Mouse (Mus musculus) heart, embryonic 11.5 days (tissue): ENCODE results near the gene Chrm3. TPM values are rescaled to one million over a fixed set of nuclear protein-coding genes. Genes with fewer than 3 reads are reported as not detected.

Source experiments
- ATAC-seq: fragments of 200-750 bp; cut with Nextera tagmentation; replicated peaks from 2 replicates; pipeline ENCODE4 v1.8.0; 2017; ENCODE audit warnings: moderate library complexity; ENCODE audit not compliant: insufficient number of reproducible peaks, low FRiP score, low TSS enrichment
- H3K27ac ChIP-seq: fragments of 300-500 bp; sonication (generic); 2 replicates; pipeline ENCODE4 v1.5.1; 2014; ENCODE audit warnings: mild to moderate bottlenecking, low read depth, low read length
- H3K27me3 ChIP-seq: fragments of 300-500 bp; sonication (generic); 2 replicates; pipeline ENCODE4 v1.6.1; 2014; ENCODE audit warnings: mild to moderate bottlenecking, low read length, mixed read lengths; ENCODE audit not compliant: control insufficient read depth, insufficient read depth
- H3K36me3 ChIP-seq: fragments of 300-500 bp; sonication (generic); 2 replicates; pipeline ENCODE4 v1.6.1; 2014; ENCODE audit warnings: mild to moderate bottlenecking, low read length, moderate library complexity, mixed read lengths; ENCODE audit not compliant: control insufficient read depth, insufficient read depth
- H3K4me1 ChIP-seq: fragments of 300-500 bp; sonication (generic); 2 replicates; pipeline ENCODE4 v1.6.1; 2014; ENCODE audit warnings: low read length; ENCODE audit not compliant: control insufficient read depth, insufficient read depth
- H3K4me2 ChIP-seq: fragments of 300-500 bp; sonication (generic); 2 replicates; pipeline ENCODE4 v1.6.1; 2014; ENCODE audit warnings: mild to moderate bottlenecking, moderate library complexity
- H3K4me3 ChIP-seq: fragments of 300-500 bp; sonication (generic); 2 replicates; pipeline ENCODE4 v1.5.1; 2014; ENCODE audit warnings: low read depth, low read length
- H3K9ac ChIP-seq: fragments of 300-500 bp; sonication (generic); 2 replicates; pipeline ENCODE4 v1.6.1; 2014; ENCODE audit warnings: mild to moderate bottlenecking, low read depth, low read length, moderate library complexity
- H3K9me3 ChIP-seq: fragments of 300-500 bp; sonication (generic); replicated peaks from 2 replicates; pipeline ENCODE4 v1.6.1; 2016; ENCODE audit warnings: low read length; ENCODE audit not compliant: control insufficient read depth
- WGBS: fragments of 180-500 bp; shearing (Covaris S2); extraction: QIAGEN DNeasy Blood & Tissue Kit; methylation state at CpG from one replicate; pipeline ENCODE4 v1.1.7; 2014; ENCODE audit not compliant: insufficient replicate concordance; 5-methylcytosine and 5-hydroxymethylcytosine counted together
- polyA plus RNA-seq: library from polyadenylated mRNA; unstranded; fragments of >200 nt; fragmentation: Nextera tagmentation; extraction: Ambion mirVana; gene quantifications from 2 replicates; pipeline ENCODE4 v1.2.1, GENCODE M21; 2014

The Chrm3 gene
- polyA plus RNA-seq, 1 experiment from 2014 or later, result 0.19 TPM

GRCm38 (mm10) chr13:10081896-10082426 is 278.7 kb downstream of the Chrm3 start:
- no peak for ATAC-seq
- 73% methylated on average over 6 of the region's 6 CpGs for WGBS
- no peaks in the 10 kb centered on the region for H3K36me3 ChIP-seq

DNA sequence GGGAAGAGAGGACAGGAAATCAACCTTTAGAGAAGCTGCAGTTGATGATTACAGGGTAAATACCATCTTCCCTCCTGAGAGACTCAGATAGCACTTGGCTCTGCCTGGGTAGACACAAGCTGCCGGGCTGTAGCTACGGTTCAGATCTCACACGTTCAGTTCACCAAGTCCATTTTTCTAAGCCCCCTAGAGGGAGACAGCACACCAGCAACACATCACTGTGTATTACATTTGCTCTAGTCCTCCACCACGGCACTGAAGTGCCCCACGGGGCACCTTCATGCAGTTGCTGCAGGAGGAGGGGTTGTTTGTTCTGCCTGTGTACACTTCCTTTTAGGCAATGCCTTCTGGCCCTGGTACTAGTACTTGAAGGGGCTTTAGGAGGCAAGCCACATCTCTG is 289.5 kb downstream of the Chrm3 start:
- Histone ChIP-seq H3K4me3 (no peak overlapping the region), H3K36me3 (no peaks in the 10 kb centered on the region), H3K27me3 (no peaks in the 10 kb centered on the region), H3K4me1 (no peaks in the 10 kb centered on the region), H3K4me2 (no peak overlapping the region), H3K9me3 (no peaks in the 10 kb centered on the region), H3K27ac (no peak overlapping the region), H3K9ac (no peak overlapping the region)
- no peak for ATAC-seq
- WGBS, result 35% methylated on average over 5 of the region's 5 CpGs

More at GRCm38 (mm10) chr13:10081896-10082426, 278.7 kb downstream of the Chrm3 start:
- Histone ChIP-seq H3K4me1 (no peaks in the 10 kb centered on the region; the same call in 1 of the 2 replicates), H3K9ac (no peak overlapping the region), H3K27ac (no peak overlapping the region), H3K4me2 (no peak overlapping the region), H3K27me3 (no peaks in the 10 kb centered on the region), H3K9me3 (no peaks in the 10 kb centered on the region), H3K4me3 (no peak overlapping the region)

DNA sequence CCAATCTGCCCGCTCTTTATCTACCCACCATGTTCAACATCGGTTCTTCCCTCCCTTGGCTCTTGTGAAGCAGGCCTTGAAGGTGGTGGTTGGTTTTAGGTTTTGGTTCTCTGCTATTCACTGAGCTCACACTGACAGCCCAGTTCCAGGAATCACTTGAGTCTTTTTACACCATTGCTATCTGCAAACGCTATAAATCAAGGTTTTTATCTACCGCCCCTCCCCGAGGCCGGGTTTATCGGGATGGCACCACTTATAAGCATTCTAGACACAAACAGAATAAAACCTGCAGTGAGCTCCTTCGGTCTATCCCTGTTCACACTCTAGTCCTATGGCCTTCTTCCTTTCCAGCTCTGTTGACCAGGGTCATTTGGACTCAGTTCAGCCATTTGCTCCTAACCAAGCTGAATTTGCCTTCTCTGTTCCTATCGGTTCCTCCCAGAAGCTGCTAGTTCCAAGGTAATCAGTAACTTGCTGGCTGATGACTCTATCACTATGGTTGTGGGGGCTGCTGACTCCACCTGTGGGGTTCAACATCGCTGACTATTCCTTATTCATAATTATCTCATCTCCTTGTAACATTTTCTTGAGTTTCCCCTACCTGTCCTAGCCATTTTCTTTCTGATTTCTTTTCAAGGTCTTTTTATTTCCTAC is 291.6 kb downstream of the Chrm3 start:
- Histone ChIP-seq H3K4me2 (no peak overlapping the region), H3K27me3 (no peaks in the 10 kb centered on the region), H3K9me3 (no peaks in the 10 kb centered on the region), H3K4me1 (no peaks in the 10 kb centered on the region), H3K9ac (no peak overlapping the region), H3K27ac (no peak overlapping the region), H3K4me3 (no peak overlapping the region), H3K36me3 (no peaks in the 10 kb centered on the region)
- no peak for ATAC-seq
- WGBS, result 81% methylated on average over 10 of the region's 10 CpGs

DNA sequence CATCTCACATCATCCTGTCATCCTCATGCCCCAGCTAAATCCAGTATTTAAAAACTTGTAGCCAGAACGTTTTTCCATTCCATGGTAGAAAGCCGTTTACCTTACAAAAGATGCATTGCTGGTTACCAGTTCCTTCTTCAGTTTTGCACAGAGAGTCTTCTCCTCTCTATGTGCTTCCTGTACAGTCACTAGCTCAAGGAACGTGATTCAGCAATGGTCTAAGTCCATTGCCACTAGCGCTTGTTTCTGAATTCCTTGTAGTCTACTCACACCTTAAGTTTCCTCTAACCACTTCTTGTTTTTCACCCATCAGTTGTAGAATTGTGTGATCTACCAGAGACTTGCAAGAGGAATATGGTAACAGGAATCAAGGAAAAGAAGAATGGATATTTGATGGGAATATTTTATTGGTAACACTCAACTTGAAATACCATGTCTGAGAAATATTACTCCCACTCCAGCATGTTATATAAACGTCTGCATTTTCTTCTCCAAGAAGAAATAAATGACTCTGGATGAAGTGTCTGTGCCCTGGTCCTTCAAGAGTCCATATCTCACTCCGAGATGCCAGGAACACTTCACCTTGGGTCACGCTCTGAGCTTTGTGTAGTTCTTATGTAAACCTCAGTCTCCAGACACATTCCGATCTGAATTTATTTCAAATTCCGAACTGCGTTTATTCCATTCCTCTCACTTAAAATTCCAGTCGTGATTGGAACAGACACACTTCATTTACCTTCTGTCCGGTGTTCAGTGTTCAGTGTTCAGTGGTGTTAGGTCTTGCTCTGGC is 293.6 kb downstream of the Chrm3 start:
- 75% methylated on average over 12 of the region's 12 CpGs for WGBS
- Histone ChIP-seq H3K4me2 (no peak overlapping the region), H3K4me3 (no peak overlapping the region), H3K27ac (no peak overlapping the region), H3K36me3 (no peaks in the 10 kb centered on the region), H3K9ac (no peak overlapping the region), H3K27me3 (no peaks in the 10 kb centered on the region), H3K9me3 (no peaks in the 10 kb centered on the region), H3K4me1 (no peaks in the 10 kb centered on the region)
- no peak for ATAC-seq

GRCm38 (mm10) chr13:10065776-10066175 is 294.9 kb downstream of the Chrm3 start:
- Histone ChIP-seq H3K4me3 (no peak overlapping the region), H3K27ac (no peak overlapping the region), H3K9me3 (no peaks in the 10 kb centered on the region), H3K36me3 (no peaks in the 10 kb centered on the region), H3K4me2 (no peak overlapping the region), H3K9ac (no peak overlapping the region), H3K27me3 (no peaks in the 10 kb centered on the region), H3K4me1 (no peaks in the 10 kb centered on the region)
- WGBS, result 63% methylated on average over 2 of the region's 2 CpGs
- ATAC-seq, result no peak

DNA sequence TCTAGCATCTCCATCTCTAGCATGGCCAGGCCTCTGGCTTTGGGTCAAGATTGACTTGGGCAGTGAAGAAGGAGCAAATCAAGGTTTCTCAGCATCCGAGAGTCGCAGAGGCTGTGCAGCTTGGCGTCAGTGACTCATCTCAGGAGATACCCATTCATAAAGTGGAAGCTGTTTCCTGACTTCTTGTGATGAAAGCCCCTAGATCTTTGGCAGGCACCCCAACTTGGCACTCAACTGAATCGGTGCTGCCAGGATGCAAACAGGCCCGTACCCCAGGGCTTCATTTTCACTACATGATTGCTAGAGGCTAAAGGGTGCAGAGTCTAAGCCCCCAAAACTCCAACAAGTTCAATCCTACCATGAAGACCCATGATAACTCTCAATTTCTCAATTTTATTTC is 298.0 kb downstream of the Chrm3 start:
- Histone ChIP-seq H3K4me1 (no peaks in the 10 kb centered on the region), H3K36me3 (no peaks in the 10 kb centered on the region), H3K9ac (no peak overlapping the region), H3K27ac (no peak overlapping the region), H3K4me3 (no peak overlapping the region), H3K27me3 (no peaks in the 10 kb centered on the region), H3K4me2 (no peak overlapping the region), H3K9me3 (no peaks in the 10 kb centered on the region)
- 74% methylated on average over 5 of the region's 5 CpGs for WGBS
- no peak for ATAC-seq

DNA sequence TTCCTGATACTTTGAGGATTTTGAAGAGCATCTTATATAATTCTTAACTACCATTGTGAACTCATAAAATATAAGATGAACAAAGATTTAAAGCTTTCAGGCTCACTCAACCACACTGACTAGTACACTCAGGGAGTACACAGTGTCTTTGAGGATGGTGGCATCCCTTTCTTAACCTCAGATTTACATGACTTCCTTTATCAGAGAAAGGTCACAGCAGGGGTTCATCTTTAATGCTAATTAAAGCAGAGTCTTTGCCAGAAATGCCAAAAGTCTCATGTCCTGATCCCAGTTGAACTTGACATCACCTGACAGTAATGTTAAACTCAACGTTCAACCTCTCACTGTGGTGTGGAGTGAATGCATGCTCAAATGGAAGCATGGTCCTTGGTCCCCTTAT is 301.7 kb downstream of the Chrm3 start:
- no peak overlapping the region for H3K9ac ChIP-seq
- no peaks in the 10 kb centered on the region for H3K27me3 ChIP-seq
- no peak for ATAC-seq
- 55% methylated on average over 1 of the region's 1 CpGs for WGBS
- H3K4me1 ChIP-seq, result no peaks in the 10 kb centered on the region
- no peak overlapping the region for H3K4me2 ChIP-seq
- no peak overlapping the region for H3K27ac ChIP-seq
- H3K36me3 ChIP-seq, result no peaks in the 10 kb centered on the region
- no peak overlapping the region for H3K4me3 ChIP-seq
- H3K9me3 ChIP-seq, result no peaks in the 10 kb centered on the region

DNA sequence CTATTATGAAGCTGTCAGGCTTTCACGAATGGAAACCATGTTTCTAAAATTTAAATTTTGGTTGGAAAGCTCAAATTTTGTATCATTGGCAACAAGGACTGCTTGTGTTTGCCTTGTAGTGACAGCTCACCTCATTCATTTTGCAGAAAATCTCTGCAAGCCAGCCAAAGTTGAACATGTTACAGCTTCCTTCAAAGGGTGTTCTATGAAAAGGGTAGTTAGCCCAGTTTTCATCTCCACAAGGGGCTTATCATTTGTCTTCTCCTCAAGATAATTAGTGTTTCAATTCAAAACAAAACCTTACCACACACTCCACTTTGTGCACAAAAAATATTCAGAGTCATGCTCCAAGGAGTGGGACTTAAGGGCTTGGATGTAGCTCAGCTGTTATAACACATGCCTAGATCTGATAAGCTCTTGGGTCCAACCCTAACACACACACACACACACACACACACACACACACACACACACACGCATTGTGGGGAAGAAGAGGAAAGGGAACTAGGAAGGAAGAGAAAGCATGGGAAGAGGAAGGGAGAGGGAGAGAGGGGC is 302.9 kb downstream of the Chrm3 start:
- no peaks in the 10 kb centered on the region for H3K9me3 ChIP-seq
- H3K36me3 ChIP-seq, result no peaks in the 10 kb centered on the region
- no peaks in the 10 kb centered on the region for H3K27me3 ChIP-seq
- 59% methylated on average over 2 of the region's 2 CpGs for WGBS
- H3K27ac ChIP-seq, result no peak overlapping the region
- no peak overlapping the region for H3K9ac ChIP-seq
- ATAC-seq, result no peak
- no peak overlapping the region for H3K4me2 ChIP-seq
- H3K4me1 ChIP-seq, result no peaks in the 10 kb centered on the region
- no peak overlapping the region for H3K4me3 ChIP-seq
